Mouse (Mus musculus) G1E (cell line): ENCODE data around the gene Slc22a13.

Experiments
- CTCF ChIP-seq: IDR thresholded peaks from 2 replicates; pipeline ENCODE4 v1.5.1; 2012; ENCODE audit warnings: low read depth, low read length, inconsistent platforms, mixed read lengths
- GATA1 ChIP-seq: IDR thresholded peaks from 2 replicates; pipeline ENCODE4 v1.6.1; 2012; ENCODE audit warnings: borderline replicate concordance, low read length, inconsistent platforms, mixed read lengths
- GATA2 ChIP-seq: IDR thresholded peaks from 2 replicates; pipeline ENCODE4 v1.6.1; 2012; ENCODE audit warnings: low read depth, low read length, inconsistent platforms, borderline replicate concordance

GRCm38 (mm10) chr9:119241169-119241865 lies 32.4 kb upstream of the Slc22a13 start:
- TF ChIP-seq GATA1, result no peak
- no peak for TF ChIP-seq CTCF
- TF ChIP-seq GATA2, result no peak
